Mouse (Mus musculus) CH12.LX (cell line): ENCODE data around the gene Zfp882. TPM values are rescaled to one million over a fixed set of nuclear protein-coding genes. Genes with fewer than 3 reads are reported as not detected.

Experiments
- DNase-seq: peaks from one replicate; pipeline ENCODE4 v3.0.0-alpha.2; 2013; ENCODE audit errors: extremely low read depth
- H3K27ac ChIP-seq: 2 replicates; pipeline ENCODE4 v1.5.1; 2012; ENCODE audit warnings: low read depth, mild to moderate bottlenecking, control low read depth, moderate library complexity; ENCODE audit not compliant: insufficient read depth
- H3K27me3 ChIP-seq: replicated peaks from 2 replicates; pipeline ENCODE3; 2012; ENCODE audit warnings: inconsistent platforms
- H3K36me3 ChIP-seq, 2 experiments: replicated peaks in 1 of 2; 2 replicates each; pipeline versions ENCODE3 to v1.6.1; 2012; ENCODE audit warnings: inconsistent platforms in 1 of 2, low read length in 1 of 2, mild to moderate bottlenecking in 1 of 2, mixed read lengths in 1 of 2, moderate library complexity in 1 of 2; ENCODE audit not compliant: control insufficient read depth in 1 of 2, insufficient read depth in 1 of 2
- H3K4me1 ChIP-seq, 2 experiments: 2 replicates each; pipeline ENCODE4 v1.6.1; 2012; ENCODE audit warnings: inconsistent platforms in 1 of 2, moderate library complexity in 1 of 2; ENCODE audit not compliant: insufficient read depth in 2 of 2, control insufficient read depth in 1 of 2
- H3K4me2 ChIP-seq: 2 replicates; pipeline ENCODE4 v1.6.1; 2012; ENCODE audit warnings: low read depth, mild to moderate bottlenecking, control low read depth; ENCODE audit not compliant: poor library complexity, insufficient read depth, severe bottlenecking
- H3K4me3 ChIP-seq, 3 experiments: fragments of 150-350 bp in 1 of 3; sonication (generic) in 1 of 3; replicated peaks in 1 of 3; 2 replicates each; pipeline versions ENCODE3 to v1.5.1; 2011 to 2012; ENCODE audit warnings: low read depth in 2 of 3, low read length in 2 of 3, mild to moderate bottlenecking in 2 of 3, moderate library complexity in 2 of 3, control low read depth in 1 of 3, improper control_type of control experiment in 1 of 3, inconsistent platforms in 1 of 3, mixed read lengths in 1 of 3; ENCODE audit not compliant: poor library complexity in 1 of 3
- H3K79me2 ChIP-seq: replicated peaks from 2 replicates; pipeline ENCODE4 v1.6.1; 2012; ENCODE audit warnings: mild to moderate bottlenecking, moderate library complexity; ENCODE audit not compliant: control insufficient read depth, poor library complexity, insufficient read depth, severe bottlenecking; ENCODE audit errors: extremely low read depth
- H3K9ac ChIP-seq: 2 replicates; pipeline ENCODE4 v1.6.1; 2012; ENCODE audit warnings: low read depth, mild to moderate bottlenecking, control low read depth, moderate library complexity; ENCODE audit not compliant: insufficient read depth
- H3K9me3 ChIP-seq: replicated peaks from 2 replicates; pipeline ENCODE3; 2012; ENCODE audit warnings: low read length, inconsistent platforms, mixed read lengths
- BHLHE40 ChIP-seq: IDR thresholded peaks from 2 replicates; pipeline ENCODE4 v1.6.1; 2011; ENCODE audit warnings: mild to moderate bottlenecking, low read depth, low read length, improper control_type of control experiment
- CHD1 ChIP-seq: IDR thresholded peaks from 2 replicates; pipeline ENCODE4 v1.6.1; 2012; ENCODE audit warnings: low read depth, low read length, improper control_type of control experiment, inconsistent platforms
- CHD2 ChIP-seq: IDR thresholded peaks from 2 replicates; pipeline ENCODE4 v1.6.1; 2011; ENCODE audit warnings: low read length, improper control_type of control experiment
- CTCF ChIP-seq, 2 experiments: IDR thresholded peaks in 1 of 2; conservative IDR thresholded peaks in 1 of 2; 2 replicates each; pipeline ENCODE4 v1.5.1; 2011 to 2012; ENCODE audit warnings: low read depth in 2 of 2, low read length in 2 of 2, improper control_type of control experiment in 1 of 2, inconsistent platforms in 1 of 2, mild to moderate bottlenecking in 1 of 2, moderate library complexity in 1 of 2
- E2F4 ChIP-seq: IDR thresholded peaks from 2 replicates; pipeline ENCODE4 v1.6.1; 2011; ENCODE audit warnings: low read depth, low read length, improper control_type of control experiment; ENCODE audit not compliant: insufficient replicate concordance
- ETS1 ChIP-seq: conservative IDR thresholded peaks from 2 replicates; pipeline ENCODE4 v1.6.1; 2012; ENCODE audit warnings: low read depth, mild to moderate bottlenecking, inconsistent platforms, low read length, improper control_type of control experiment, moderate library complexity
- GABPA ChIP-seq: IDR thresholded peaks from 2 replicates; pipeline ENCODE4 v1.6.1; 2012; ENCODE audit warnings: low read depth, low read length, improper control_type of control experiment, inconsistent platforms; ENCODE audit not compliant: insufficient replicate concordance
- HCFC1 ChIP-seq: IDR thresholded peaks from 2 replicates; pipeline ENCODE4 v1.6.1; 2012; ENCODE audit warnings: low read depth, mild to moderate bottlenecking, inconsistent platforms, low read length, improper control_type of control experiment
- IRF4 ChIP-seq: IDR thresholded peaks from 2 replicates; pipeline ENCODE4 v1.6.1; 2014; ENCODE audit warnings: low read depth, mild to moderate bottlenecking, inconsistent platforms, low read length, improper control_type of control experiment
- JUN ChIP-seq: IDR thresholded peaks from 2 replicates; pipeline ENCODE4 v1.6.1; 2011; ENCODE audit warnings: low read depth, mild to moderate bottlenecking, low read length, improper control_type of control experiment, moderate library complexity; ENCODE audit not compliant: insufficient read depth
- JUND ChIP-seq: conservative IDR thresholded peaks from 2 replicates; pipeline ENCODE4 v1.6.1; 2011; ENCODE audit warnings: low read depth, low read length, improper control_type of control experiment
- KAT2A ChIP-seq: IDR thresholded peaks from 2 replicates; pipeline ENCODE4 v1.6.1; 2012; ENCODE audit warnings: low read length, improper control_type of control experiment, inconsistent platforms; ENCODE audit not compliant: insufficient replicate concordance
- MAX ChIP-seq: IDR thresholded peaks from 2 replicates; pipeline ENCODE4 v1.6.1; 2011; ENCODE audit warnings: low read length, improper control_type of control experiment
- MAZ ChIP-seq: IDR thresholded peaks from 2 replicates; pipeline ENCODE4 v1.6.1; 2012; ENCODE audit warnings: low read depth, mild to moderate bottlenecking, inconsistent platforms, low read length, improper control_type of control experiment, moderate library complexity
- MEF2A ChIP-seq: IDR thresholded peaks from 2 replicates; pipeline ENCODE4 v1.6.1; 2014; ENCODE audit warnings: low read depth, mild to moderate bottlenecking, inconsistent platforms, low read length, improper control_type of control experiment, borderline replicate concordance
- MXI1 ChIP-seq: IDR thresholded peaks from 2 replicates; pipeline ENCODE4 v1.6.1; 2011; ENCODE audit warnings: mild to moderate bottlenecking, low read depth, low read length, improper control_type of control experiment
- MYC ChIP-seq: IDR thresholded peaks from 2 replicates; pipeline ENCODE4 v1.6.1; 2011; ENCODE audit warnings: low read depth, mild to moderate bottlenecking, improper control_type of control experiment, low read length
- NELFE ChIP-seq: IDR thresholded peaks from 2 replicates; pipeline ENCODE4 v1.6.1; 2011; ENCODE audit warnings: low read depth, low read length, improper control_type of control experiment
- NRF1 ChIP-seq: IDR thresholded peaks from 2 replicates; pipeline ENCODE4 v1.6.1; 2014; ENCODE audit warnings: low read depth, mild to moderate bottlenecking, inconsistent platforms, low read length, improper control_type of control experiment, moderate library complexity
- PAX5 ChIP-seq: IDR thresholded peaks from 2 replicates; pipeline ENCODE4 v1.6.1; 2012; ENCODE audit warnings: low read length, inconsistent platforms, mixed read lengths
- POLR2A ChIP-seq: IDR thresholded peaks from 2 replicates; pipeline ENCODE4 v1.6.1; 2011; ENCODE audit warnings: low read depth, mild to moderate bottlenecking, improper control_type of control experiment, low read length
- POLR2AphosphoS2 ChIP-seq: IDR thresholded peaks from 2 replicates; pipeline ENCODE4 v1.6.1; 2011; ENCODE audit warnings: low read depth, low read length, improper control_type of control experiment
- RAD21 ChIP-seq: IDR thresholded peaks from 2 replicates; pipeline ENCODE4 v1.6.1; 2011; ENCODE audit warnings: low read depth, mild to moderate bottlenecking, low read length, improper control_type of control experiment, moderate library complexity
- RCOR1 ChIP-seq: conservative IDR thresholded peaks from 2 replicates; pipeline ENCODE4 v1.6.1; 2012; ENCODE audit warnings: low read depth, mild to moderate bottlenecking, inconsistent platforms, low read length, improper control_type of control experiment
- SIN3A ChIP-seq: IDR thresholded peaks from 2 replicates; pipeline ENCODE4 v1.6.1; 2012; ENCODE audit warnings: low read length, improper control_type of control experiment, inconsistent platforms
- SMC3 ChIP-seq: IDR thresholded peaks from 2 replicates; pipeline ENCODE4 v1.6.1; 2011; ENCODE audit warnings: low read depth, low read length, improper control_type of control experiment
- TBP ChIP-seq: conservative IDR thresholded peaks from 2 replicates; pipeline ENCODE4 v1.6.1; 2011; ENCODE audit warnings: low read depth, low read length, improper control_type of control experiment
- TCF12 ChIP-seq: IDR thresholded peaks from 2 replicates; pipeline ENCODE4 v1.6.1; 2014; ENCODE audit warnings: low read depth, mild to moderate bottlenecking, inconsistent platforms, low read length, improper control_type of control experiment
- UBTF ChIP-seq: IDR thresholded peaks from 2 replicates; pipeline ENCODE4 v1.6.1; 2012; ENCODE audit warnings: low read depth, mild to moderate bottlenecking, inconsistent platforms, low read length, improper control_type of control experiment, moderate library complexity
- USF1 ChIP-seq: IDR thresholded peaks from 2 replicates; pipeline ENCODE4 v1.6.1; 2014; ENCODE audit warnings: low read depth, mild to moderate bottlenecking, inconsistent platforms, low read length, improper control_type of control experiment
- USF2 ChIP-seq: conservative IDR thresholded peaks from 2 replicates; pipeline ENCODE4 v1.6.1; 2011; ENCODE audit warnings: low read depth, low read length, improper control_type of control experiment
- ZC3H11A ChIP-seq: IDR thresholded peaks from 2 replicates; pipeline ENCODE4 v1.6.1; 2012; ENCODE audit warnings: low read depth, mild to moderate bottlenecking, inconsistent platforms, low read length, improper control_type of control experiment
- ZKSCAN1 ChIP-seq: IDR thresholded peaks from 2 replicates; pipeline ENCODE4 v1.6.1; 2012; ENCODE audit warnings: low read depth, inconsistent platforms, low read length, improper control_type of control experiment, borderline replicate concordance
- ZMIZ1 ChIP-seq: IDR thresholded peaks from 2 replicates; pipeline ENCODE4 v1.6.1; 2012; ENCODE audit warnings: low read depth, mild to moderate bottlenecking, inconsistent platforms, low read length, improper control_type of control experiment
- ZNF384 ChIP-seq: IDR thresholded peaks from 2 replicates; pipeline ENCODE4 v1.6.1; 2012; ENCODE audit warnings: low read depth, low read length, improper control_type of control experiment, inconsistent platforms
- dilution Hi-C: fragments of 300-500 bp; cut with MboI; formaldehyde crosslinking; loops from 2 replicates; pipeline ENCODE4 v1.14.3; 2020; ENCODE audit warnings: low sequenced_read_pairs; ENCODE audit not compliant: extremely low pct_unique_long_range_greater_than_20kb, extremely low pct_ligation_motif_present
- in situ Hi-C: fragments of 300-500 bp; cut with MboI; formaldehyde crosslinking; loops from 3 replicates; pipeline ENCODE4 v1.14.3; 2019; ENCODE audit warnings: low sequenced_read_pairs, low pct_ligation_motif_present, low pct_unique_long_range_greater_than_20kb, mixed read lengths
- polyA plus RNA-seq: library from polyadenylated mRNA; unstranded; fragments of >175 nt; gene quantifications from 2 replicates; pipeline ENCODE4 v1.2.1, GENCODE M21; 2012; ENCODE audit warnings: low read depth; ENCODE audit not compliant: insufficient read length
- total RNA-seq, 2 experiments: library from RNA; depleted of rRNA; stranded (reverse); fragments of 300-350 nt in 1 of 2; fragments of >200 nt in 1 of 2; gene quantifications; 2 replicates each; pipeline ENCODE4 v1.2.3; 2012 to 2014

Gene Zfp882
- 2.6 and 3.2 TPM in 2 replicates for total RNA-seq (2012; rRNA removed)
- total RNA-seq (2014; rRNA removed): 5.2 and 6.6 TPM in 2 replicates
- polyA plus RNA-seq: 4.0 and 5.8 TPM in 2 replicates

DNA sequence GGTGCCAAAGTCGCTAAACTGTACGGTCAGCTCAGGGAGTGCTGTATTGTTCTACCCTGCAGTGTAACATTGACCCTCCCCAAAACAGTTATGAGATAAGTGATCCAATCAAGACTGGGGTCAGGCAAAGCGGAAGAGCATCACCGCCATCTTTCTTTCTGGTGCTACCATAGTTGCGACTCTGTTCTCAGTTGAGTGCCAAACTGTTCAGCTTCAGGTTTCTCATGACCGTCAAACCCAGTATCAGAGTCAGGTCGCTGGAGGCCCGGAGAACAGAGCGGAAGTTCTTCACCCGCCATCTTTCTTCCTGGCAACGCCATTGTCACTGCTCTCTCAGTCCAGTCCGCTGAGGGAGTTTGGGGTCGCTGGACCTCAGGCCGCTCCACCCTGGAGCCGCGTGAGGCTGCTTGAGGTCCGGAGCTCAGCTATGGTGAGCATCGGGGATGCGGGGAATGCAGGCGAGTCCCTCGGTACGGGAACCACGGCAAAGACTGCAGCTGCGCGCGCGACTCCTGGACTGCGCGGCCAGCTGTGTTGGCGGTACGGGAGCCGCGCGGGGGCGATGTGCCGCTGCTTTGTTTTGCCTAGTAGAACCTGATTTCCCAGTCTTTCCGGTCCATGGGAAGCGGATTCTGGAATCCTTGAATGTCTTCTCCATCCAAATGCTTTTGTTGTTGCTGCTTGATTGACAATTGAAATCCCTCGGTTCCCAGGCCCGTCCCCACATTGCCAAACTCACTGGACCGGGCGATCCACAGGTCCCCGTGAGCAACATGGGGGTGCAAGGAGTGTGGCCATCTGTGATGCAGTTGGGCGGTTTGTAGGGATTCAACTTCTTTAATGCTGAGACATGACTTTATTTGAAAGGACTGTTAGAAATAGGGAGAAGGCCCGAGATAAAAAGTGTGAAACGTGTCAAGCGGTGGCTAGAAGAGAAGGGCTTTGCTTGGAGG is at the start of gene Zfp882, which contains the start of gene Zfp617:
Zfp882 (plus strand) TSS at position 300 of the 953 bp plus-strand sequence.
Zfp617 (plus strand) TSS at position 327 of the 953 bp plus-strand sequence.
- Histone ChIP-seq H3K4me2 (peak within 1 kb of the TSS; percentile 69), H3K9ac (peak within 1 kb of the TSS; percentile 93), H3K27me3 (no peaks in the 10 kb centered on the region), H3K36me3 (peaks cover 0 to 12% of the 10 kb centered on the region in 2 experiments), H3K27ac (peak within 1 kb of the TSS; percentile 87), H3K9me3 (no peaks in the 10 kb centered on the region), H3K4me3 (peak within 1 kb of the TSS; percentile 76 to 95 (median 87)), H3K4me1 (peaks cover 0 to 9% of the 10 kb centered on the region in 2 experiments; a peak in 1 of 4 replicates), H3K79me2 (peaks cover 3% of the 10 kb centered on the region; the same call in 1 of the 2 replicates)
- dilution Hi-C loops (no loop called here), in situ Hi-C loops (loop anchor here (5.0 kb wide), 1 partner anchor 79 kb away; no protein-coding TSS in a partner anchor)
- DNase-seq: peak; percentile 94
- peak; percentile 66 for TF ChIP-seq SIN3A
- 0 out of 2 replicates have a peak, but pooled peaks have one; percentile 37 for TF ChIP-seq TCF12
- TF ChIP-seq ZMIZ1: no peak; the same call in none of the 2 replicates
- peak; percentile 60 for TF ChIP-seq SMC3
- TF ChIP-seq TBP: 0 out of 2 replicates have a peak, but pooled peaks have one; percentile 39
- TF ChIP-seq USF2: no peak
- TF ChIP-seq MAZ: 0 out of 2 replicates have a peak, but pooled peaks have one; percentile 30
- TF ChIP-seq RCOR1: peak; percentile 92
- no peak for TF ChIP-seq ZC3H11A
- TF ChIP-seq NELFE: 0 out of 2 replicates have a peak, but pooled peaks have one; percentile 52
- 0 out of 2 replicates have a peak, but pooled peaks have one; percentile 28 for TF ChIP-seq E2F4
- peak; percentile 34; the same call in 1 of the 2 replicates for TF ChIP-seq POLR2AphosphoS2
- peak; percentile 10; the same call in 1 of the 2 replicates for TF ChIP-seq MEF2A
- TF ChIP-seq ZNF384: 0 out of 2 replicates have a peak, but pooled peaks have one; percentile 17
- peak; percentile 66 for TF ChIP-seq MXI1
- no peak for TF ChIP-seq GABPA
- TF ChIP-seq CTCF (conservative IDR thresholded peaks at IDR 0.05 in 1 of 2, IDR thresholded peaks at IDR 0.05 in 1 of 2; ENCODE audit: low read depth in 2 of 2, low read length in 2 of 2): peak in 1 of 2 experiments; percentile 74; a peak in 2 of 4 replicates
- peak; percentile 64; the same call in 1 of the 2 replicates for TF ChIP-seq MAX
- peak; percentile 58 for TF ChIP-seq RAD21
- TF ChIP-seq CHD2: peak; percentile 73
- TF ChIP-seq IRF4: peak; percentile 47; the same call in 1 of the 2 replicates
- peak; percentile 82 for TF ChIP-seq NRF1
- no peak for TF ChIP-seq ZKSCAN1
- peak; percentile 99 for TF ChIP-seq UBTF
- TF ChIP-seq BHLHE40: no peak
- peak; percentile 89; the same call in 1 of the 2 replicates for TF ChIP-seq KAT2A
- no peak for TF ChIP-seq JUN
- peak; percentile 90 for TF ChIP-seq HCFC1
- no peak; the same call in 1 of the 2 replicates for TF ChIP-seq CHD1
- no peak for TF ChIP-seq PAX5
- no peak for TF ChIP-seq ETS1
- TF ChIP-seq JUND: peak; percentile 13; the same call in 1 of the 2 replicates
- TF ChIP-seq MYC: peak; percentile 52; the same call in 1 of the 2 replicates
- peak; percentile 68; the same call in 1 of the 2 replicates for TF ChIP-seq POLR2A
- TF ChIP-seq USF1: no peak
